Mouse (Mus musculus): ENCODE data around the gene Myadm.

DNA sequence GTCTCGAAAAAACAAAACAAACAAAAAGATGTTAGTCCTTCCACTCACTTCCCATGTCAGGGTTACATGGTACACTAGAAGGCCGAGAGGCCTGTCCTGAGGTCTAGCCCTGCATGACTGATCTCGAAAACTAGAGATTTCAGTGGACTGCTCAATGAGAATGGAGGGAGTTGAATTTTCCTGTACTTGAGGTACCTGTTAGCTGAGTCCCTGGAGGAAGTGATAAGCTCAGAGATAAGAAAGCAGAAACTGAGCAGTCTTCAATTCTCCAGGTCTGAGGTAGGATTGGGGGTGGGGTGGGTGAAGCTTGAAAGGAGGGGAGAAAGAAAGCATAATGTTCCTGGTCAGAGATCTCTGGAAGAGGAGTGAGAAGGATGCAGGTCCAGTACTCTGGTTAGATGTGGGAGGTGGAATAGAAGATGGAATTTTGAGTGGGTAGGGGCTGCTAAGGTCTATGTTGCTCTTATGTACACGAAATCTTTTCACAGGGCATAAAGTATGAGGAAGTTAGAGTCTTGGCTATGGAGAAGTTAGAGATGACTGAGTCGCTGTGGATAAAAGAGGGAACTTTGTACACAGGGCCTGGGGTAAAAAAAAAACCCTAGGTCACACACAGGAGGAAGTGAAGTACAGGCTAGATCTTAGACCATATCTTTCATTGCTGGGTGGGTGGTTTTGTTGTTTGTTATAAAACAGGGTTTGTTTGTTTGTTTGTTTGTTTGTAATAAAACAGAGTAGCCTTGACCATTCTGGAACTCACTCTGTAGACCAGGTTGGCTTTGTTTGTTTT is 6.6 kb downstream of the Myadm start:
- no peak for TF ChIP-seq POLR2A (IDR thresholded peaks at IDR 0.05; ENCODE audit: borderline replicate concordance, extremely low read depth, low read depth, low read length)
- TF ChIP-seq CTCF (IDR thresholded peaks at IDR 0.05; ENCODE audit: insufficient read depth, low read length): no peak
